Mouse (Mus musculus) neutrophil, adult 65 days (primary cell): Measurements from ENCODE around the gene Dctn1. TPM values are rescaled to one million over a fixed set of nuclear protein-coding genes. Genes with fewer than 3 reads are reported as not detected.

ENCODE experiments used
- total RNA-seq: library from RNA; stranded (reverse); gene quantifications from 2 replicates; pipeline ENCODE4 v1.2.4, GENCODE M21; 2023

Dctn1 gene
- 91.8 and 114 TPM in 2 replicates for total RNA-seq

DNA sequence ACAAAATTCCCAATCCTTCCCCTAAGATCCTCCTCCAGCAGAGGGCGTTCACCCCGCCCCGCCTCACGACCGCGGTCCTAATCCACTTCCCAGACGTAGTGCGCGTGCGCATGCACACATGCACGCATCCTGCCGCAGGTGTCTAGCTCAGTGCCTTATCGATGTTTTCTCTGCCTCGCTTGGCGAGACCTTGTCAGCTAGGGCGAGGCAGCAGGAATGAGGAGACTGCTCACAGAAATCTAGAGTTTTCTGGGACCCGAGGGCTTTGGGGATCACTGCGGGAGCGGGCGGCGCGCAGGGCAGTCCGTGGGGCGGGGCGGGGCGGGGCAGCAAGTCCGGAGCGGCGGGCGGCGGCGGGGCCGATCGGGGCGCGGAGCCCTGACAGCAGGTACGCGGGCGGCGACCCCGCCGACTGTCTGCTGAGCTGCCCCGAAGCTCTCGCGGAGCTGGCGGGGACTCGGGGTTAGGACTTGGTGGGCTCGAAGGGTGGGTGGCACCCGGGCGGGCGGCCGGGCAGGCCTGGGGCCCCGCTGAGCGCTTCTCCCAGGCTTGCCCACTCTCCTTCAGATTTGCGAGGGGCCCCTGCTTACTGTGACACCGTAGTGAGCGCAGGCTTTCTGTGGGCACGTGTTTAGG is at the start of gene Dctn1:
Gene Dctn1, plus strand, starts transcription at position 314 of the 636 bp plus-strand sequence.

DNA sequence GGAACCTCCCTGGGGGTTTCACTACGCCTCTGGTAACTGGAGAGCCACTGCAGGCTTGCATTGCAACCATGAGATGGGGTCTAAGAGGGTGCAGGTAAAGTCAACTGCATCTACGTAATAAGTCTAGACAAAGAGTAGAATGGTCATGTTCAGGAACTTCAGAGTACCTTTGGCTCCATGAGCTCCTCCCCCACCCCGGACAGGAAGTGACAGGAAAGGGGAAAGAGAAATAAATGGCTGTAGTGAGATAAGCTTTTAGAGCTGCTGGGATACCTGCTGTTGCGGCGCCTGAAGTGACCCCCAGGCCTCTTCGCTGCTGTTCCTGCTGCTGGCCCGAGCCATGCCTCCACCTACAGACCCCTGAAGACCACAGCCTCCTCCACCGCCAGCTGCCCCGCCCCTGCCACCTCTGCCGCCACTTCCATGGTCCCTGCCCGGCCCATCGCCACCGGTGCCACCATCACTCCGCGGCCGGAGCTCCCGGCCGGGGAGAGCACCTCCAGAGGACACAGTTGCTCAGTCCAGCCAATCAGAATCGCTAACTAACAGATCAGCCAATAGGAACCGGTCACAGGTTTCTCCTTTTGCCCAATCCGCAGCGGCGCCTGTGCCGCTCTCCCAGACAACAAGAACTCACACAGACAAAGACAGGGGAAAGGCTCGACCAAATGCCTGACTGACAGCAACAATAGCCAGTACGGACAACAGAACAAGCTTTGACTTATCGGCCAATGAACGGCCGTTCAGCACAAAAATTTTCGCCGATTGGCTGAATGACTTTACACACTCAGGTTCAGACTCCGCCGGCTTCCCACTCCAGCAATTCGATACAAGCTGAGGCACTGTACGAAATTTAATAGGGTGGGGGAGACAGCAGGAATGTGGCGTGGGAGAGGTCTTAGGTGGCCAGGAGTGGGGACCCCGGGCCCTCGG is 44.5 kb upstream of the Dctn1 start, which contains the start of gene Wbp1:
Gene Wbp1, minus strand, starts transcription at position 630 of the 933 bp plus-strand sequence.

DNA sequence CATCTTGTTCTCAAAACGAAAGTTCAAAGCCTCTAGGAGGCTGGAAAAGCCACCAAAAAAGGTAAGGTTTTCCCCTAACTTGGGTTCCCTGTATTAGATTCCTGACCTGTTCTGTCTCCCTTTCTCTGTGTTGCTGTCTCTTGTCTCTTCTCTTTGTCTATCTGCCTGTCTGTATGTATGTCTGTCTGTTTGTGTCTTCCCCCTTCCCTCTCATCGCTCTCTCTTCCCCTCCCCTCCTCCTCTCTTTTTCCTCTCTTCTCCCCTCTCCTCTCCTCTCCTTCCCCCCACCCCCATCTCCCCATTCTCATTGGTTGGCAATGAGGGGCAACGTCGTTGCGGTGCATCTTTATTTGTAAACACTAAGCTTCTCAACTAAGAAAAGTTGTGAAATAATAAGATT is 40.4 kb upstream of the Dctn1 start, which contains the start of gene Ino80b:
Gene Ino80b, minus strand, starts transcription at position 101 of the 400 bp plus-strand sequence.

DNA sequence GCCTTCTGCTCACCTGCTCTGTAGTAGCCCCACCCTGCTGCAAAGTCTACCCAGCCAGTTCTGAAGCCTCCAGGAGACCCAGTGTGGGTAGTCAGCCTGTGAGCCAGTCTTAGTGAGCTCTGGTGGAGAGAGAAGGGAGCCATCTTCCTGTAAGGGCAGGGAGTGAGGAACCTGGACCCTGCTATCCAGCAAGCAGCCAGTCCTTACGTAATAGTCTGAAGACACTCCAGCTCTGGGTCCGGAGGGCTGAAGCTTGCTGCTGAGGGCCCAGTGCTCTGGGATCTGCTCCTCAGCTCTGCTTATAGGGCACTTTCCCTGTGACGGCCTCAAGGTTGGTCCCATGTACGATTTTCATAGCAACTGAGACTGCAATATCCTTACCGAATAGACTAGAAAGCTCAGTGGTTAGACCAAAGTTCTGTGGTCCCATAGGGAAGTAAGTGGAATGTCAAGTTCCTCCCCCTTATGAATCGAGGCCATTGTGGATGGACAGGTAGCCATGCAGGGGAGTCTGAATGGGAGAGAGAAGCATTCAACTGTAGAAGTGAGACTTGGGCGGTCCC is 30.7 kb upstream of the Dctn1 start, which contains the start of gene Rtkn:
Gene Rtkn, plus strand, starts transcription at position 513 of the 563 bp plus-strand sequence.

DNA sequence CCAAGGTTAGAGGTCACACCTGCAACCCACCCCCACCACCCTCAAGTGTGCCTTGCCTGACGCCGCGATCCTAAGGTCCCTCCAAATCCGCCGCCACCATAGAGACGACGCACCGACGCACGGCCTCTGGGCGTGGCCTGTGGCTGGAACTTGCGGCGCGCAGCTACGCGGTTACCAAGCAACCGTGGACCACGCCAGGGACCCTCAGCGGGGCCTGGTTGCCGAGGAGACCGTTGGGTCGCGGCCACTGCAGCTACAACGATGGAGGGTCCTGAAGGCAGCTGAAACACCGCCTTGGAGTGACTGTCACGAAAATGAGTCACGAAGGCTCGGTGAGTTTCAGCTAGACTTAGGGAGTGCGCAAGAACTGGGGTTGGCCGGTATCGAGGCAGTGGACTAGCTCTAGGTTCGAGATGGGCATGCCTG is 9.4 kb upstream of the Dctn1 start, which contains the start of the genes Wdr54 and 1700003E16Rik:
Gene Wdr54, minus strand, starts transcription at position 139 of the 426 bp plus-strand sequence.
Gene 1700003E16Rik, plus strand, starts transcription at position 146 of the 426 bp plus-strand sequence.

DNA sequence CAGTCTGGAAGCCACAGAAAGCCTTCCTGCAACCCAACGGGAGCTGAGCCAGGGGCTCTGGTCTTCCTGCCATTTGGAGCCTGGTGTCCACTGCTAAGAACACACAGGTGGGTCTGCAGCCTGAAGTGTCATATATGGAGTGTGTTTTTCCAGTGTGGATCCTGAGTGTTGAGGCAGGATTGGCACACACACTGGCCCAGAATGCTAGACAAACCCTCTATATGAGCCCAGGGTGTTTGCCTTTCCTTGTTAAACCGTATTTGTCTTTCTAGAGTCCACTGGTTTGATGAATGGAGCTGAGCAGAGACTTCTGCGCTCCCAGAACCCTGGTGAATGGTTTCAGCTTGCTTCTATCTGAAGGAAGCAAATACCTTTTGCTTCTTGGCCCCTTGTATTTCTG is 54.1 kb downstream of the Dctn1 start, which contains the start of gene Slc4a5:
Gene Slc4a5, plus strand, starts transcription at position 15 of the 400 bp plus-strand sequence.

Other genes starting within 250 kb of the Dctn1 start
- gene Sema4f, start 226.2 kb upstream of the Dctn1 start, total RNA-seq = 24.2 and 37.5 TPM in 2 replicates
- gene M1ap, start 219.0 kb upstream of the Dctn1 start, total RNA-seq = 2.1 and 3.1 TPM in 2 replicates
- gene Dok1, start 132.4 kb upstream of the Dctn1 start, total RNA-seq = 23.0 and 23.7 TPM in 2 replicates
- 0.86 and 1.0 TPM in 2 replicates for gene Loxl3, start 131.7 kb upstream of the Dctn1 start, total RNA-seq
- 213 and 248 TPM in 2 replicates for gene Aup1, start 111.4 kb upstream of the Dctn1 start, total RNA-seq
- 28.7 and 51.2 TPM in 2 replicates for gene Htra2, start 110.6 kb upstream of the Dctn1 start, total RNA-seq
- 4.4 and 7.9 TPM in 2 replicates for gene Dqx1, start 108.1 kb upstream of the Dctn1 start, total RNA-seq
- gene Tlx2, start 95.6 kb upstream of the Dctn1 start, total RNA-seq = not detected in 2 replicates
- gene Pcgf1, start 88.1 kb upstream of the Dctn1 start, total RNA-seq = 13.1 and 13.9 TPM in 2 replicates
- gene Lbx2, start 79.6 kb upstream of the Dctn1 start, total RNA-seq = not detected in 2 replicates
- 4.2 and 4.8 TPM in 2 replicates for gene Ccdc142, start 64.3 kb upstream of the Dctn1 start, total RNA-seq
- 3.2 and 4.4 TPM in 2 replicates for gene Gm42688, start 64.3 kb upstream of the Dctn1 start, total RNA-seq
- gene Mrpl53, start 56.9 kb upstream of the Dctn1 start, total RNA-seq = 19.1 and 19.8 TPM in 2 replicates
- 18.9 and 25.1 TPM in 2 replicates for gene Mogs, start 50.4 kb upstream of the Dctn1 start, total RNA-seq
- 26.7 and 32.6 TPM in 2 replicates for gene Wbp1, start 44.4 kb upstream of the Dctn1 start, total RNA-seq
- 16.4 TPM in 2 replicates for gene Ino80b, start 40.5 kb upstream of the Dctn1 start, total RNA-seq
- 0.66 TPM in 1 of 2 replicates, not detected in the other for gene Rtkn, start 30.5 kb upstream of the Dctn1 start, total RNA-seq
- gene Wdr54, start 9.5 kb upstream of the Dctn1 start, total RNA-seq = not detected in 2 replicates
- gene 1700003E16Rik, start 9.5 kb upstream of the Dctn1 start, total RNA-seq = not detected in 2 replicates
- gene Slc4a5, start 53.9 kb downstream of the Dctn1 start, total RNA-seq = not detected in 2 replicates
- 18.4 and 19.1 TPM in 2 replicates for gene Mthfd2, start 160.0 kb downstream of the Dctn1 start, total RNA-seq
- 180 and 209 TPM in 2 replicates for gene Mob1a, start 160.1 kb downstream of the Dctn1 start, total RNA-seq
- gene Bola3, start 183.2 kb downstream of the Dctn1 start, total RNA-seq = 9.3 and 11.1 TPM in 2 replicates